Mouse (Mus musculus) layer of hippocampus, adult 2 months (tissue): ENCODE results near the gene Rad23a. TPM values are rescaled to one million over a fixed set of nuclear protein-coding genes. Genes with fewer than 3 reads are reported as not detected.

Experiments
- DNase-seq, 2 experiments: peaks; one replicate each; pipeline ENCODE4 v3.0.0; 2022; ENCODE audit warnings: low spot score in 2 of 2
- H3K27ac ChIP-seq: fragments of 200-600 bp; 2 replicates; pipeline ENCODE4 v1.8.1; 2022
- H3K4me3 ChIP-seq: fragments of 200-600 bp; 2 replicates; pipeline ENCODE4 v1.8.1; 2022; ENCODE audit warnings: mild to moderate bottlenecking
- CTCF ChIP-seq: fragments of 200-600 bp; conservative IDR thresholded peaks from 2 replicates; pipeline ENCODE4 v1.8.1; 2022; ENCODE audit warnings: antibody characterized with exemption, mild to moderate bottlenecking, moderate library complexity
- total RNA-seq, 2 experiments: library from RNA; stranded (reverse); gene quantifications; 2 replicates each; pipeline ENCODE4 v1.2.3; 2021

Rad23a gene
- total RNA-seq, 2 experiments from 2014 or later, result 63.4 to 75.9 TPM

GRCm38 (mm10) chr8:84799136-84799931 is 41.1 kb downstream of the Rad23a start:
- Histone ChIP-seq H3K4me3 (peak overlapping the region; percentile 82), H3K27ac (peak overlapping the region; percentile 97)
- DNase-seq, result no peak
- no peak; the same call in 1 of the 2 replicates for TF ChIP-seq CTCF

- no peak for TF ChIP-seq CTCF
- H3K4me3 ChIP-seq, result peak overlapping the region; percentile 82
- H3K27ac ChIP-seq, result peak overlapping the region; percentile 97
- no peak for DNase-seq
Observed at GRCm38 (mm10) chr8:84798446-84799135, 41.9 kb downstream of the Rad23a start.

GRCm38 (mm10) chr8:84797971-84798370 is 42.5 kb downstream of the Rad23a start:
- Histone ChIP-seq H3K4me3 (peak overlapping the region; percentile 82), H3K27ac (peak overlapping the region; percentile 97)
- no peak for DNase-seq
- TF ChIP-seq CTCF, result no peak

DNA sequence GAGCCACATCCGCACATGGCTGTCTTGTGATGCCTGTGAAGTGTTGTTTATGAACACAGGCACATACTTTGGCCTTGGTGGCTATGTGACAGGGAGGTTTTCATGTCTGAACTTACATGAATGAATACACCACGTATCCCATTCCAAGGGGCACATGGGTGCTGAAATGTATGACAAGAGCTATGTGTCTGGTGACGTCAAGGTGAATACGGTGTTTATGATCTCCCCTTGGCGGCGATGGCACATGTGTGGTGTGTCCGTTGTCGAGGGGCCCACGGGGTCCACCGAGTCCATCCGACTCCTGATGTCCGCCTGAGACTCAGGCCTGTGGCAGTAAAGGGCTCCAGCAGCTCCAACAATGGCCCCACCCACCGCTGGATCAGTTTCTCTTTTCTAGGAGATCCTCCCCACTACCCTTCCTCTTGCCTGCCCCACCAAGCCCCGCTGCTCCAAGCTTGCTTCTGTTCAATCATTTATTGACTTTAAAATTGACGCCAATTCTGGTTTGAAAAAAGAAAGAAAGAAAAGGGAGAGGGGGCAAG is 43.1 kb downstream of the Rad23a start:
- DNase-seq, result no peak
- H3K27ac ChIP-seq, result peak overlapping the region; percentile 97
- no peak for TF ChIP-seq CTCF
- peak overlapping the region; percentile 82 for H3K4me3 ChIP-seq

GRCm38 (mm10) chr8:84794486-84794885 is 46.0 kb downstream of the Rad23a start:
- H3K4me3 ChIP-seq, result peak overlapping the region; percentile 24; the same call in 1 of the 2 replicates
- no peak for TF ChIP-seq CTCF
- no peak for DNase-seq
- peak overlapping the region; percentile 97 for H3K27ac ChIP-seq

- peak overlapping the region; percentile 43 for H3K4me3 ChIP-seq
- peak overlapping the region; percentile 97 for H3K27ac ChIP-seq
- no peak for TF ChIP-seq CTCF
- DNase-seq, result peak; percentile 71 to 86
Observed at GRCm38 (mm10) chr8:84793791-84794485, 46.5 kb downstream of the Rad23a start.

DNA sequence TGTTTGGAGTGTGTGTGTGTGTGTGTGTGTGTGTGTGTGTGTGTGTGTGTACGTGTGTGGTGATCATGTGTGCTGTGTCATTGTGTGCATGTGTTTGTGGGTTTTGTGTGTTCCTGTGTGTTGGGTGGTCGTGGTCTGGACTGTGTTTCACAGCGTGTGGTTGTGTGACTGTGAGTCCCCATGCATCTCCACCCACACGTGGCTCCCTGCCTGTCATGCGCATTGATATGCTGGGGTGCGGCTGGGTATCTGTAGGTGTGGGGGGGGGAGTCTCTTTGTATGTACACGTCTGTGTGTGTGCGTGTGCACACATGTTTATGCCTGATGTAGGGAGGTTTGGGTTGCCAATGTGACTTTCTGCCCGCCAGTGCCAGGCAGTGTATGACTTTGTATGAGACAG is 47.3 kb downstream of the Rad23a start:
- TF ChIP-seq CTCF, result no peak
- no peak for DNase-seq
- peak overlapping the region; percentile 43; the same call in 1 of the 2 replicates for H3K4me3 ChIP-seq

GRCm38 (mm10) chr8:84792429-84792947 is 48.0 kb downstream of the Rad23a start:
- no peak for DNase-seq
- TF ChIP-seq CTCF, result no peak
- Histone ChIP-seq H3K4me3 (no peak overlapping the region), H3K27ac (peak overlapping the region; percentile 97)

More for the DNA sequence above, 47.3 kb downstream of the Rad23a start:
- peak overlapping the region; percentile 97 for H3K27ac ChIP-seq

- no peak for TF ChIP-seq CTCF
- peak overlapping the region; percentile 97 for H3K27ac ChIP-seq
- no peak for DNase-seq
- H3K4me3 ChIP-seq, result no peak overlapping the region
Observed at GRCm38 (mm10) chr8:84790537-84790936, 49.9 kb downstream of the Rad23a start.

- DNase-seq, result peak in 1 of 2 experiments; percentile 73
- TF ChIP-seq CTCF, result no peak
Observed at GRCm38 (mm10) chr8:84789855-84790486, 50.5 kb downstream of the Rad23a start.

GRCm38 (mm10) chr8:84789345-84789744 is 51.1 kb downstream of the Rad23a start:
- no peak for TF ChIP-seq CTCF
- no peak for DNase-seq
- peak overlapping the region; percentile 97 for H3K27ac ChIP-seq
- peak overlapping the region; percentile 24 for H3K4me3 ChIP-seq

More at GRCm38 (mm10) chr8:84789855-84790486, 50.5 kb downstream of the Rad23a start:
- H3K27ac ChIP-seq, result peak overlapping the region; percentile 97
- peak overlapping the region; percentile 24 for H3K4me3 ChIP-seq

DNA sequence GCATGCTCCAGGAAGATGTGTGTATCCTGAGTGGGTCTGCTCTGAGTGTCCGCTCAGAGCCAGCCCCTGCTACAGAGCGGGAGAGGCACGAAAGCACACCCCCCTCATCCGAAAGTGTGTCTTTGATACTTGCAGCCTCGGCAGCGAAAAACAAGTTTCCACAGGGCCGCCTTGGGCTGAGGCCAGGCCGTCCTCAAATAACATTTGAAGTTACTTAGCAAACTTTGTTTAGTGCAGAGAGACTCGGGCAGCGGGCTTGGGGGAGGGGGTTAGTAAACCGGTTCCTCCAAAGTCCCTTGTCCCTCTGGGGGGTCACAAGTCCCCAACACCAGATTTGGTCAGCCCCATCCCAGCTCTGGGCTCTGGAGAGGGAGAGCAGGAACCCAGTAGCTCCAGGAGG is 51.6 kb downstream of the Rad23a start:
- TF ChIP-seq CTCF, result no peak
- no peak for DNase-seq
- H3K27ac ChIP-seq, result peak overlapping the region; percentile 97
- H3K4me3 ChIP-seq, result no peak overlapping the region; the same call in 1 of the 2 replicates
